Mouse (Mus musculus): ENCODE results near the gene Elavl2. TPM values are rescaled to one million over a fixed set of nuclear protein-coding genes. Genes with fewer than 3 reads are reported as not detected.

Gene Elavl2
- 37.4 and 40.4 TPM in 2 replicates for polyA plus RNA-seq (2012; rRNA removed)

DNA sequence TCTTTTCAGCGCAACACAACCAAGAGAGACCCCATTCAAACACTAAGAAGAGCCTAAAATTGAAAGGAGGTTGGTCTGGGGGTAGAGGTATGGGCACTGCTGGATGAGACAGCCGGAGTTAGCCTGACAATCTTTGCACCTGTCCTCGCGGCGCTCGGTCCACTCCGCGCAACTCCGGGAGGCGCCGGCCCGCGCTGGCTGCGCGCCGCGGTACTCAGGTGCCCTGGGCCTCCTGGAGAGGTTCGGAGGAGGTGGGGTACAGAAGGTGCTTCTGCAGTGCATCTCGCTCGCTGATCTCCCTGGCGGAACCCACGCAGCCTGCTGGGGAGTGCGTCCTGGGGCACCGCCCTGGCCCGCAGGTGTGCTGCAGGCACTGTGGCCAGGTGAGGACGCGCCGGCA is at the start of gene Elavl2:
Gene Elavl2 (minus strand): TSS at position 363 of the 400 bp plus-strand sequence.

All from central nervous system, embryonic 11.5 days (tissue).